8 mouse cellular contexts compared by ENCODE assay signal in the genomic region with DNA sequence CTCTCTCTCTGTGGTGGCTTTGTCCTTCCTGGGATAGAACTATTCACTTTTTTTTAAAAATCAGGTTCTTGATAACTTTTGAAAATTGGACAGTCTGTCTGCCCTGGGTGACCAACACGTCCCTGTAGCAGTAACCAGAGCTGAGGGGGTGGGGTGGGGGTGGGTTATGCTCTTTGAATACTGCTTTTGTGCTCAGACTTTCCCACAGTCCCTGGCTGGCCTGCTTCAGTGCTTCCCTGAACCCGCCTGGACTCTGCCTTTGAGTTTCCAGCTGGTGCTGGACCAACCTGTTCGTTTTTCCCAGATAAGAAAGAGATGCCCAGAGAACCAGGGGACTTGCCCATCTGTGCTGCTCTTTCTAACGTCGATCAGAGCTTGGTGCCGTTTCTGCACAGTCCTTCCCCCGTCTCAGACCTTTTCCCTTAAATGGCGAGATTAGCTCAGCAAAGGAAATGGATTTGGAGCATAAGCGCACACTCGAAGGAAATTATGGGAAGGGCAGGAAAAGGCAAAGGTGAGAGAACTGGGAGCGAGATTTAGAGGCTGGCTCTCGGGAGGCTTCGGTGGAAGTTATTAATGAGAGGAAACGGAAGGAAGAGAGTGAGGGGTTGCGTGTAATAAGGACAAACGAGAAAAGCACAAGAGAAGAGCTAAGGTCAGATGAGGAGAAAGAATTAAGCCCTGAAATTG. TPM values are rescaled to one million over a fixed set of nuclear protein-coding genes. Genes with fewer than 3 reads are reported as not detected.
DNase-seq lines count a peak whose midpoint lies in the region; ATAC-seq lines count a peak whose summit lies in the region.

No protein-coding gene starts in this region.

- H3K27me3 ChIP-seq in liver, embryonic 12.5 days (replicated peaks), result no peaks in the 10 kb centered on the region

- H3K4me1 ChIP-seq in liver, embryonic 12.5 days, result no peaks in the 10 kb centered on the region

- 32% methylated on average over 16 of the region's 16 CpGs for WGBS in liver, embryonic 12.5 days (ENCODE audit: insufficient replicate concordance)

- intact Hi-C loops in heart, postnatal 10 days (cut with DNase I), result no loop called here
- intact Hi-C loops in gastrocnemius, postnatal 36 days (cut with DNase I), result no loop called here

- no peak overlapping the region for H3K27ac ChIP-seq in liver, embryonic 12.5 days

- ATAC-seq in liver, embryonic 12.5 days, result no peak
- no peak for ATAC-seq in megakaryocyte progenitor cell, adult 5-6 weeks (replicated peaks; ENCODE audit: poor library complexity)

- peak; percentile 7 for DNase-seq in adrenal gland, postnatal 10 days
- no peak for DNase-seq in adrenal gland, adult 8-10 months
- DNase-seq in brain, adult 2 months (ENCODE audit: low read depth, low spot score), result peak; percentile 5
- DNase-seq in heart, postnatal 10 days, result peak; percentile 16 to 17
- no peak for DNase-seq in right cerebral cortex, postnatal 25 days
- DNase-seq in gastrocnemius, postnatal 36 days, result no peak

- H3K9ac ChIP-seq in liver, embryonic 12.5 days, result no peak overlapping the region

- H3K36me3 ChIP-seq in liver, embryonic 12.5 days, result no peaks in the 10 kb centered on the region

- H3K4me3 ChIP-seq in liver, embryonic 12.5 days, result no peak overlapping the region

- peak overlapping the region; percentile 36; the same call in 1 of the 2 replicates for H3K4me2 ChIP-seq in liver, embryonic 12.5 days

- H3K9me3 ChIP-seq in liver, embryonic 12.5 days (replicated peaks), result no peaks in the 10 kb centered on the region

RNA-seq across cellular contexts. Expression of a gene that starts 50.7 kb away (rescaled TPM):
- 10 to 100 TPM; 28.2 to 31.4 TPM for total RNA-seq in adrenal gland, postnatal 10 days (2021)
- total RNA-seq in adrenal gland, adult 8-10 months (2022), result 10 to 100 TPM; 40.4 to 49.6 (median 43.5) TPM
- 10 to 100 TPM; 15.5 to 21.9 TPM for total RNA-seq in heart, postnatal 10 days (2021)
- 6.7 and 7.9 TPM in 2 replicates for polyA plus RNA-seq in liver, embryonic 12.5 days (2016; fragmentation: Nextera tagmentation; extraction: Ambion mirVana)
- total RNA-seq in megakaryocyte progenitor cell, adult 5-6 weeks (2015), result 124 TPM in 2 replicates
- total RNA-seq in megakaryocyte progenitor cell, adult 5-6 weeks (2017), result 67.1 and 76.4 TPM in 2 replicates
- 1 to 10 TPM; 6.1 to 6.7 TPM for total RNA-seq in gastrocnemius, postnatal 36 days (2021)

Comparison
In these comparisons a context has a peak if more than half of its experiments do, and no peak if none do; other contexts are left out.
1. DNase-seq: peak in adrenal gland, postnatal 10 days (single experiment), brain, adult 2 months (single experiment) and heart, postnatal 10 days (2 of 2); none in adrenal gland, adult 8-10 months (single experiment), right cerebral cortex, postnatal 25 days (single experiment) and gastrocnemius, postnatal 36 days (0 of 2).